Mouse (Mus musculus) MEL (cell line): ENCODE results near the gene Tcirg1.

Experiments used
- CTCF ChIP-seq, 3 experiments: IDR thresholded peaks in 2 of 3; conservative IDR thresholded peaks in 1 of 3; 2 replicates each; pipeline ENCODE4 v1.5.1; 2011 to 2012; ENCODE audit warnings: low read length in 3 of 3, low read depth in 2 of 3, mild to moderate bottlenecking in 2 of 3, improper control_type of control experiment in 1 of 3, inconsistent platforms in 1 of 3, mixed read lengths in 1 of 3, moderate library complexity in 1 of 3; ENCODE audit not compliant: control insufficient read depth in 1 of 3, insufficient read depth in 1 of 3, poor library complexity in 1 of 3, severe bottlenecking in 1 of 3
- EP300 ChIP-seq, 2 experiments: IDR thresholded peaks; 2 replicates each; pipeline ENCODE4 v1.6.1; 2011; ENCODE audit warnings: improper control_type of control experiment in 2 of 2, low read length in 2 of 2, low read depth in 1 of 2, mild to moderate bottlenecking in 1 of 2
- HCFC1 ChIP-seq: IDR thresholded peaks from 2 replicates; pipeline ENCODE4 v1.6.1; 2012; ENCODE audit warnings: low read depth, mild to moderate bottlenecking, inconsistent platforms, low read length, improper control_type of control experiment, moderate library complexity
- KAT2A ChIP-seq: conservative IDR thresholded peaks from 2 replicates; pipeline ENCODE4 v1.6.1; 2012; ENCODE audit warnings: low read depth, low read length, improper control_type of control experiment, inconsistent platforms
- MAX ChIP-seq: IDR thresholded peaks from 2 replicates; pipeline ENCODE4 v1.6.1; 2011; ENCODE audit warnings: low read length, improper control_type of control experiment
- MAZ ChIP-seq: IDR thresholded peaks from 2 replicates; pipeline ENCODE4 v1.6.1; 2012; ENCODE audit warnings: low read depth, mild to moderate bottlenecking, inconsistent platforms, low read length, improper control_type of control experiment
- MYB ChIP-seq: IDR thresholded peaks from 2 replicates; pipeline ENCODE4 v1.6.1; 2011; ENCODE audit warnings: mild to moderate bottlenecking, low read depth, low read length, improper control_type of control experiment
- NRF1 ChIP-seq: IDR thresholded peaks from 2 replicates; pipeline ENCODE4 v1.6.1; 2014; ENCODE audit warnings: low read depth, mild to moderate bottlenecking, inconsistent platforms, low read length, improper control_type of control experiment, moderate library complexity; ENCODE audit not compliant: poor library complexity, insufficient read depth, severe bottlenecking
- POLR2A ChIP-seq, 2 experiments: IDR thresholded peaks; 2 replicates each; pipeline ENCODE4 v1.6.1; 2011 to 2012; ENCODE audit warnings: low read length in 2 of 2, mild to moderate bottlenecking in 2 of 2, control low read depth in 1 of 2, improper control_type of control experiment in 1 of 2, low read depth in 1 of 2, moderate library complexity in 1 of 2; ENCODE audit not compliant: control insufficient read depth in 1 of 2, insufficient read depth in 1 of 2, poor library complexity in 1 of 2
- RCOR1 ChIP-seq: IDR thresholded peaks from 2 replicates; pipeline ENCODE4 v1.6.1; 2012; ENCODE audit warnings: low read depth, mild to moderate bottlenecking, inconsistent platforms, low read length, improper control_type of control experiment
- USF1 ChIP-seq: IDR thresholded peaks from 2 replicates; pipeline ENCODE4 v1.6.1; 2014; ENCODE audit warnings: low read depth, mild to moderate bottlenecking, inconsistent platforms, low read length, improper control_type of control experiment, moderate library complexity

DNA sequence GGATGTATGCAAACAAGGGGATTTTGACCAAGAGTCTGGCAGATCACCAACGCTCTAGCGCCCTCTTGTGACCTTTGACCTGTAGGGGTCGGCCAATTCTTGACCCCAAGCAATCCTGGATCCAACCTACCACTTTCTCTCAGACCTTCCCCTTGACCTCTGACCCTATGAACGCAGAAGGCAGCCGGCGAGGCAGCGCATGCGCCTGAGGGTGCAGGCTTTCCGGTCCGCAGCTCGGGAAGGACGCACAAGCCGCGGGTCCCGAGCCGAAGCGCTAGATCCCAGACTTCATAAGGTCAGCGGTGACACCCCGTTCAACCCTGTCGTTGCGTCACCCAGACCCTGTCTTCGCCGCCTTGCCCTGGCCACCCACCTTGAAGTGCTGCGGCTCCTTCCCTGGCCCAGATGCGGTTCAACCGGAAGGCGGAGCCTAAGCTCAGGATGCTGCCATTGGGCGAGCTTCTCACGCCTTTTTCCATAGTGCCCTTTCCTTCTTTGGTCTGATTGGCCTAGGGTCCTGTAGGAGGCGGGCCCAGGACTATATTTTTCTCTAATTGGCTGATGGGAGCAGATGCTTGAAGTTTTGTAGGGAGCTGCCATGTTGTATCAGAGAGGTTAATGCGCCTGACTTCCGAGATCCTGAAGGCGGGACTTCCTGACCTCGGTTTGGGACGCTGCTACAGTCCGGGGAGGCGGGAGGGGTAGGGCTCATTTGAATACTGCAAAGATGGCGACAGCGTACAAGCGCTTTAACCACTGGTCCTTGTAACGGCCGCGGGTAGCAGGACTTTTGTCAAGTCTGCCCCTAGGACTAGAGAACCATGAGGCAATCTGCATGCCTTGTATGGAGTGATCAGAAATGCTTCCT, 5.6 kb upstream of the Tcirg1 start, which contains the start of gene Ndufs8:
- TF ChIP-seq KAT2A (peak; percentile 89), NRF1 (peak; percentile 90), MAX (peak; percentile 52; the same call in 1 of the 2 replicates), RCOR1 (no peak), EP300 (IDR thresholded peaks at IDR 0.05; ENCODE audit: low read depth in 1 of 2, low read length in 2 of 2) (no peak), MYB (no peak), CTCF (IDR thresholded peaks at IDR 0.05 in 2 of 3, conservative IDR thresholded peaks at IDR 0.05 in 1 of 3; ENCODE audit: control insufficient read depth in 1 of 3, insufficient read depth in 1 of 3, low read depth in 2 of 3, low read length in 3 of 3, poor library complexity in 1 of 3, severe bottlenecking in 1 of 3) (peak in 1 of 3 experiments; percentile 12; a peak in 1 of 6 replicates), USF1 (peak; percentile 63), POLR2A (IDR thresholded peaks at IDR 0.05; ENCODE audit: control insufficient read depth in 1 of 2, insufficient read depth in 1 of 2, low read depth in 1 of 2, low read length in 2 of 2, poor library complexity in 1 of 2) (peak; percentile 70 to 94), HCFC1 (peak; percentile 93), MAZ (peak; percentile 93)
